Mouse (Mus musculus): ENCODE measurements around the gene Acox3. TPM values are rescaled to one million over a fixed set of nuclear protein-coding genes. Genes with fewer than 3 reads are reported as not detected.
"Not testable (repeated sequence)": the region's sequence is repeated elsewhere in the genome, so short reads cannot be mapped to it uniquely, and the experiment has no call there.

Acox3 gene
- polyA plus RNA-seq, 1 experiment from 2014 or later = 18.8 TPM

GRCm38 (mm10) chr5:35580156-35580922, 2.5 kb upstream of the Acox3 start:
- no peak overlapping the region for H3K4me3 ChIP-seq
- H3K27me3 ChIP-seq = peaks cover 18% of the 10 kb centered on the region
- H3K36me3 ChIP-seq = no peaks in the 10 kb centered on the region
- no peak overlapping the region for H3K4me2 ChIP-seq (replicated peaks)
- no peak for ATAC-seq (ENCODE audit: low FRiP score, low read depth)
- no peak overlapping the region for H3K27ac ChIP-seq (replicated peaks)
- no peak overlapping the region for H3K9ac ChIP-seq (replicated peaks)
- H3K4me1 ChIP-seq = peaks cover 13% of the 10 kb centered on the region
- H3K9me3 ChIP-seq = no peaks in the 10 kb centered on the region
- WGBS = 64% methylated on average over 3 of the region's 3 CpGs

GRCm38 (mm10) chr5:35583221-35583783, 462 bp downstream of the Acox3 start:
- 5% methylated on average over 17 of the region's 17 CpGs for WGBS

GRCm38 (mm10) chr5:35584259-35584658, 1.4 kb downstream of the Acox3 start:
- Histone ChIP-seq H3K4me1 (peaks cover 13% of the 10 kb centered on the region), H3K36me3 (peaks cover 14% of the 10 kb centered on the region)
- not testable (repeated sequence) for H3K4me2 ChIP-seq (replicated peaks); H3K27me3 ChIP-seq; H3K9ac ChIP-seq (replicated peaks); H3K4me3 ChIP-seq; H3K9me3 ChIP-seq; ATAC-seq (ENCODE audit: low FRiP score, low read depth); H3K27ac ChIP-seq (replicated peaks)
- WGBS = 89% methylated on average over 2 of the region's 2 CpGs

More at GRCm38 (mm10) chr5:35583221-35583783, 462 bp downstream of the Acox3 start:
- H3K4me3 ChIP-seq = peak overlapping the region; percentile 70
- no peak for ATAC-seq (ENCODE audit: low FRiP score, low read depth)
- peaks cover 6% of the 10 kb centered on the region for H3K27me3 ChIP-seq
- H3K36me3 ChIP-seq = peaks cover 5% of the 10 kb centered on the region
- H3K27ac ChIP-seq (replicated peaks) = no peak overlapping the region; the same call in 1 of the 2 replicates
- H3K9ac ChIP-seq (replicated peaks) = peak overlapping the region; percentile 66
- H3K4me1 ChIP-seq = peaks cover 13% of the 10 kb centered on the region
- no peaks in the 10 kb centered on the region for H3K9me3 ChIP-seq
- peak overlapping the region; percentile 78 for H3K4me2 ChIP-seq (replicated peaks)

- Histone ChIP-seq H3K9ac (replicated peaks) (no peak overlapping the region), H3K27me3 (no peaks in the 10 kb centered on the region), H3K4me1 (no peaks in the 10 kb centered on the region), H3K4me2 (replicated peaks) (no peak overlapping the region), H3K4me3 (no peak overlapping the region), H3K27ac (replicated peaks) (no peak overlapping the region), H3K9me3 (0 out of 2 replicates have a peak, but pooled peaks cover 2% of the 10 kb centered on the region), H3K36me3 (peaks cover 60% of the 10 kb centered on the region)
- ATAC-seq (ENCODE audit: low FRiP score, low read depth) = no peak
- 95% methylated on average over 3 of the region's 4 CpGs for WGBS
Observed at GRCm38 (mm10) chr5:35591497-35591896, 8.7 kb downstream of the Acox3 start.

- Histone ChIP-seq H3K4me3 (no peak overlapping the region), H3K4me2 (replicated peaks) (no peak overlapping the region), H3K27ac (replicated peaks) (no peak overlapping the region), H3K9ac (replicated peaks) (no peak overlapping the region), H3K36me3 (peaks cover 60% of the 10 kb centered on the region), H3K4me1 (no peaks in the 10 kb centered on the region), H3K27me3 (no peaks in the 10 kb centered on the region), H3K9me3 (0 out of 2 replicates have a peak, but pooled peaks cover 2% of the 10 kb centered on the region)
- ATAC-seq (ENCODE audit: low FRiP score, low read depth) = no peak
- 82% methylated on average over 21 of the region's 21 CpGs for WGBS
Observed at GRCm38 (mm10) chr5:35592081-35592736, 9.4 kb downstream of the Acox3 start.

GRCm38 (mm10) chr5:35592824-35593223, 10.0 kb downstream of the Acox3 start:
- no peaks in the 10 kb centered on the region for H3K4me1 ChIP-seq
- no peak overlapping the region for H3K9ac ChIP-seq (replicated peaks)
- 82% methylated on average over 4 of the region's 4 CpGs for WGBS
- peaks cover 60% of the 10 kb centered on the region for H3K36me3 ChIP-seq
- no peak overlapping the region for H3K27ac ChIP-seq (replicated peaks)
- no peaks in the 10 kb centered on the region for H3K27me3 ChIP-seq
- ATAC-seq (ENCODE audit: low FRiP score, low read depth) = no peak
- H3K4me3 ChIP-seq = no peak overlapping the region
- no peak overlapping the region for H3K4me2 ChIP-seq (replicated peaks)
- 0 out of 2 replicates have a peak, but pooled peaks cover 2% of the 10 kb centered on the region for H3K9me3 ChIP-seq

- 90% methylated on average over 6 of the region's 6 CpGs for WGBS
- no peaks in the 10 kb centered on the region for H3K27me3 ChIP-seq
- H3K27ac ChIP-seq (replicated peaks) = no peak overlapping the region
- ATAC-seq (ENCODE audit: low FRiP score, low read depth) = no peak
- no peak overlapping the region for H3K9ac ChIP-seq (replicated peaks)
- H3K4me3 ChIP-seq = no peak overlapping the region
- H3K4me2 ChIP-seq (replicated peaks) = no peak overlapping the region
- H3K36me3 ChIP-seq = peaks cover 60% of the 10 kb centered on the region
- no peaks in the 10 kb centered on the region for H3K4me1 ChIP-seq
- peaks cover 3% of the 10 kb centered on the region; the same call in 1 of the 2 replicates for H3K9me3 ChIP-seq
Observed at GRCm38 (mm10) chr5:35593272-35593671, 10.4 kb downstream of the Acox3 start.

GRCm38 (mm10) chr5:35594768-35595167, 11.9 kb downstream of the Acox3 start:
- H3K27ac ChIP-seq (replicated peaks) = no peak overlapping the region
- WGBS = 94% methylated on average over 4 of the region's 4 CpGs
- ATAC-seq (ENCODE audit: low FRiP score, low read depth) = no peak
- H3K4me1 ChIP-seq = no peaks in the 10 kb centered on the region
- H3K4me2 ChIP-seq (replicated peaks) = no peak overlapping the region
- peaks cover 6% of the 10 kb centered on the region; the same call in 1 of the 2 replicates for H3K9me3 ChIP-seq
- H3K27me3 ChIP-seq = no peaks in the 10 kb centered on the region
- H3K36me3 ChIP-seq = peaks cover 53% of the 10 kb centered on the region
- no peak overlapping the region for H3K4me3 ChIP-seq
- H3K9ac ChIP-seq (replicated peaks) = no peak overlapping the region

GRCm38 (mm10) chr5:35595706-35596105, 12.9 kb downstream of the Acox3 start:
- peaks cover 53% of the 10 kb centered on the region for H3K36me3 ChIP-seq
- no peak for ATAC-seq (ENCODE audit: low FRiP score, low read depth)
- 23% methylated on average over 4 of the region's 4 CpGs for WGBS

GRCm38 (mm10) chr5:35596169-35597160, 13.6 kb downstream of the Acox3 start:
- Histone ChIP-seq H3K4me2 (replicated peaks) (no peak overlapping the region), H3K27ac (replicated peaks) (no peak overlapping the region), H3K36me3 (peaks cover 53% of the 10 kb centered on the region), H3K9ac (replicated peaks) (no peak overlapping the region), H3K4me3 (no peak overlapping the region), H3K4me1 (no peaks in the 10 kb centered on the region), H3K9me3 (peaks cover 4% of the 10 kb centered on the region; the same call in 1 of the 2 replicates), H3K27me3 (no peaks in the 10 kb centered on the region)
- 87% methylated on average over 18 of the region's 18 CpGs for WGBS
- no peak for ATAC-seq (ENCODE audit: low FRiP score, low read depth)

More at GRCm38 (mm10) chr5:35595706-35596105, 12.9 kb downstream of the Acox3 start:
- Histone ChIP-seq H3K4me1 (no peaks in the 10 kb centered on the region), H3K9me3 (peaks cover 4% of the 10 kb centered on the region; the same call in 1 of the 2 replicates), H3K9ac (replicated peaks) (no peak overlapping the region), H3K4me2 (replicated peaks) (no peak overlapping the region), H3K27ac (replicated peaks) (no peak overlapping the region), H3K4me3 (no peak overlapping the region), H3K27me3 (no peaks in the 10 kb centered on the region)

- ATAC-seq (ENCODE audit: low FRiP score, low read depth) = no peak
- Histone ChIP-seq H3K27me3 (no peaks in the 10 kb centered on the region), H3K4me2 (replicated peaks) (no peak overlapping the region), H3K9ac (replicated peaks) (no peak overlapping the region), H3K36me3 (peaks cover 55% of the 10 kb centered on the region), H3K27ac (replicated peaks) (no peak overlapping the region), H3K9me3 (peaks cover 4% of the 10 kb centered on the region; the same call in 1 of the 2 replicates), H3K4me3 (no peak overlapping the region), H3K4me1 (no peaks in the 10 kb centered on the region)
- WGBS = 77% methylated on average over 11 of the region's 11 CpGs
Observed at GRCm38 (mm10) chr5:35600233-35600632, 17.4 kb downstream of the Acox3 start.
